Mouse (Mus musculus) heart, adult 2 months (tissue): ENCODE results near the gene Irf5.

Source experiments
- CTCF ChIP-seq: fragments of 200-600 bp; IDR thresholded peaks from 2 replicates; pipeline ENCODE4 v1.8.1; 2022; ENCODE audit warnings: antibody characterized with exemption, mild to moderate bottlenecking, moderate library complexity
- EP300 ChIP-seq: fragments of 200-500 bp; IDR thresholded peaks from 2 replicates; pipeline ENCODE4 v1.6.1; 2011; ENCODE audit warnings: low read depth, low read length, control low read depth; ENCODE audit not compliant: insufficient read depth

DNA sequence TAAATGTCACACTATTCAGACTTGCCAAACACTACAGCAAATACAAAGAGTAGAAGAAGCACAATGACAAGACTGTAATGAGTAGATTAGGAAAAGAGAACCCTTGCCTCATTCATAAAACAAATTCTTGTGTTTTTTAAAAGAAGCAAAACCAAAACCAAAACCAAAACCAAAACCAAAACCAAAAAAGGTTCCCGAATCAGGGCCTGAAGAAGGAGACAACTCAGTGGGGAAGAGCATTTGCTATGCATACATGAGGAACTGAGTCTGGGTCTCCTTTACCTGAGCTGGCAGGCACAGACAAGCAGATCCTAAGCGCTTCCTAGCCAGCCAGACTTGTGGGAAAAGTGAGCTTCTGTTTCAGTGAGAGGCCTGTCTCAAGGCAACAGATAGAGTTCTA, 30.7 kb downstream of the Irf5 start:
- TF ChIP-seq CTCF (no peak), EP300 (no peak)
